Mouse (Mus musculus) G1E (cell line): ENCODE results near the gene Slc16a12. TPM values are rescaled to one million over a fixed set of nuclear protein-coding genes. Genes with fewer than 3 reads are reported as not detected.

Source experiments
- ATAC-seq: 2 replicates; pipeline ENCODE4 v1.8.0; 2016; ENCODE audit warnings: mild to moderate bottlenecking; ENCODE audit not compliant: insufficient number of reproducible peaks, poor library complexity, low FRiP score, severe bottlenecking; ENCODE audit errors: extremely low read depth
- DNase-seq: peaks from one replicate; pipeline ENCODE4 v3.0.0; 2012; ENCODE audit warnings: low spot score
- H3K27me3 ChIP-seq: 2 replicates; pipeline ENCODE4 v1.6.1; 2012; ENCODE audit warnings: mild to moderate bottlenecking, low read length, inconsistent platforms; ENCODE audit not compliant: insufficient read depth
- H3K36me3 ChIP-seq: replicated peaks from 2 replicates; pipeline ENCODE3; 2012; ENCODE audit warnings: mild to moderate bottlenecking, inconsistent platforms
- H3K4me1 ChIP-seq: 2 replicates; pipeline ENCODE4 v1.6.1; 2012; ENCODE audit warnings: low read depth, low read length, inconsistent platforms, mixed read lengths; ENCODE audit not compliant: insufficient read depth
- H3K4me3 ChIP-seq: 2 replicates; pipeline ENCODE4 v1.5.1; 2012; ENCODE audit warnings: low read depth, mild to moderate bottlenecking, inconsistent platforms, low read length, moderate library complexity, mixed read lengths
- H3K9me3 ChIP-seq: replicated peaks from 2 replicates; pipeline ENCODE4 v1.6.1; 2012; ENCODE audit warnings: inconsistent platforms
- CTCF ChIP-seq: IDR thresholded peaks from 2 replicates; pipeline ENCODE4 v1.5.1; 2012; ENCODE audit warnings: low read depth, low read length, inconsistent platforms, mixed read lengths
- GATA1 ChIP-seq: IDR thresholded peaks from 2 replicates; pipeline ENCODE4 v1.6.1; 2012; ENCODE audit warnings: borderline replicate concordance, low read length, inconsistent platforms, mixed read lengths
- GATA2 ChIP-seq: IDR thresholded peaks from 2 replicates; pipeline ENCODE4 v1.6.1; 2012; ENCODE audit warnings: low read depth, low read length, inconsistent platforms, borderline replicate concordance
- POLR2AphosphoS5 ChIP-seq: IDR thresholded peaks from 2 replicates; pipeline ENCODE4 v1.6.1; 2012; ENCODE audit warnings: low read depth, low read length, inconsistent platforms; ENCODE audit not compliant: insufficient replicate concordance
- TAL1 ChIP-seq: conservative IDR thresholded peaks from 2 replicates; pipeline ENCODE4 v1.6.1; 2012; ENCODE audit warnings: low read depth, low read length, inconsistent platforms, mixed read lengths
- polyA plus RNA-seq: library from polyadenylated mRNA; stranded (reverse); fragments of >175 nt; gene quantifications from 2 replicates; pipeline ENCODE4 v1.2.3, GENCODE M21; 2012
- total RNA-seq, 2 experiments: library from RNA; stranded (forward) in 1 of 2; stranded (reverse) in 1 of 2; fragments of 200-1000 nt in 1 of 2; fragments of >200 nt in 1 of 2; fragmentation: Nextera tagmentation in 1 of 2; gene quantifications; 2 replicates each; pipeline ENCODE4 v1.2.3; 2014 to 2017

Slc16a12 gene
- total and polyA plus RNA-seq, 3 experiments: 0.11 TPM; not detected in 2

GRCm38 (mm10) chr19:34673476-34673875, 73.6 kb downstream of the Slc16a12 start:
- no peak for DNase-seq

GRCm38 (mm10) chr19:34666127-34666526, 81.0 kb downstream of the Slc16a12 start:
- H3K4me1 ChIP-seq: peaks cover 8% of the 10 kb centered on the region
- no peak for ATAC-seq
- H3K36me3 ChIP-seq: no peaks in the 10 kb centered on the region
- DNase-seq: no peak
- TF ChIP-seq TAL1 (no peak), GATA1 (no peak), GATA2 (no peak), CTCF (peak; percentile 89), POLR2AphosphoS5 (no peak)
- 0 out of 2 replicates have a peak, but pooled peaks cover 3% of the 10 kb centered on the region for H3K27me3 ChIP-seq
- no peaks in the 10 kb centered on the region for H3K9me3 ChIP-seq
- H3K4me3 ChIP-seq: no peak overlapping the region

More at GRCm38 (mm10) chr19:34673476-34673875, 73.6 kb downstream of the Slc16a12 start:
- H3K36me3 ChIP-seq: no peaks in the 10 kb centered on the region
- no peaks in the 10 kb centered on the region for H3K9me3 ChIP-seq
- ATAC-seq: no peak
- peaks cover 10% of the 10 kb centered on the region for H3K27me3 ChIP-seq
- no peaks in the 10 kb centered on the region for H3K4me1 ChIP-seq
- H3K4me3 ChIP-seq: no peak overlapping the region
- no peak for TF ChIP-seq CTCF
- TF ChIP-seq GATA2: no peak
- TF ChIP-seq POLR2AphosphoS5: no peak
- no peak for TF ChIP-seq TAL1
- TF ChIP-seq GATA1: no peak

GRCm38 (mm10) chr19:34662740-34663139, 84.3 kb downstream of the Slc16a12 start:
- TF ChIP-seq POLR2AphosphoS5 (no peak), TAL1 (no peak)
- H3K36me3 ChIP-seq: no peaks in the 10 kb centered on the region
- H3K9me3 ChIP-seq: no peaks in the 10 kb centered on the region
- peaks cover 12% of the 10 kb centered on the region for H3K4me1 ChIP-seq
- ATAC-seq (no peak), DNase-seq (no peak)
- H3K4me3 ChIP-seq: no peak overlapping the region
- H3K27me3 ChIP-seq: 0 out of 2 replicates have a peak, but pooled peaks cover 5% of the 10 kb centered on the region

GRCm38 (mm10) chr19:34662067-34662507, 85.0 kb downstream of the Slc16a12 start:
- no peak for TF ChIP-seq GATA2
- TF ChIP-seq POLR2AphosphoS5: no peak
- TF ChIP-seq CTCF: no peak; the same call in 1 of the 2 replicates
- TF ChIP-seq GATA1: no peak
- TF ChIP-seq TAL1: no peak
- H3K27me3 ChIP-seq: 0 out of 2 replicates have a peak, but pooled peaks cover 5% of the 10 kb centered on the region
- peak; percentile 54; the same call in 1 of the 2 replicates for ATAC-seq
- no peaks in the 10 kb centered on the region for H3K36me3 ChIP-seq
- H3K4me3 ChIP-seq: peak overlapping the region; percentile 17; the same call in 1 of the 2 replicates
- H3K4me1 ChIP-seq: peaks cover 16% of the 10 kb centered on the region
- no peaks in the 10 kb centered on the region for H3K9me3 ChIP-seq
- DNase-seq: no peak

GRCm38 (mm10) chr19:34656511-34657298, 90.4 kb downstream of the Slc16a12 start:
- no peak overlapping the region; the same call in 1 of the 2 replicates for H3K4me3 ChIP-seq
- DNase-seq (peak; percentile 42), ATAC-seq (peak; percentile 96)
- H3K27me3 ChIP-seq: 0 out of 2 replicates have a peak, but pooled peaks cover 3% of the 10 kb centered on the region
- H3K9me3 ChIP-seq: no peaks in the 10 kb centered on the region
- H3K36me3 ChIP-seq: no peaks in the 10 kb centered on the region
- H3K4me1 ChIP-seq: peaks cover 28% of the 10 kb centered on the region
- TF ChIP-seq GATA1 (no peak), TAL1 (peak; percentile 95)

DNA sequence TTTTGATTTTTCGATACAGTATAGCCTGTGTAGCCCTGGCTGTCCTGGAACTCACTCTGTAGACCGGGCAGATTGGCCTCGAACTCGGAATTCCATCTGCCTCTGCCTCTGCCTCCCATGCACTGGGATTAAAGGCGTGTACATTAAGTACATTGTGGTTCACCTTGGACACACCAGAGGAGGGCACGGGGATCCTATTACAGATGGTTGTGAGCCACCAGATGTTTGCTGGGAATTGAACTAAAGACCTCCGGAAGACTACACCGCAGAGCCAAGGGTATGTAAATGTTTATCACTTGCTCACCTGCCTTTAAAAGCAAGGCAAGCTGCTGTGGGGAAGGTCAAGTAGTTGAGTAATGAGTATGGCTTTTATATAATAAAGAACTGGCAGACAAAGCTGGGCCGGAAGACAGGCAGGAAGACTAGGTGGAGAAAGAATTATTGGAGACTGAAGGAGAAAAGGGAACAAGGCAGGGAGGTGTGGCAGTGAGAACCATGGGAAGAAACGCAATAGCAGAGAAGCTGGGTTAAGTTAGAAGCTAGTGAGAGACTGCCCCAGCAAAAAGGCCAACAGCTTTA, 91.8 kb downstream of the Slc16a12 start:
- DNase-seq: no peak
- TF ChIP-seq CTCF (no peak), GATA2 (no peak), TAL1 (no peak), GATA1 (no peak), POLR2AphosphoS5 (no peak)
- peaks cover 32% of the 10 kb centered on the region for H3K4me1 ChIP-seq

More for the DNA sequence above, 91.8 kb downstream of the Slc16a12 start:
- Histone ChIP-seq H3K27me3 (0 out of 2 replicates have a peak, but pooled peaks cover 3% of the 10 kb centered on the region), H3K9me3 (no peaks in the 10 kb centered on the region), H3K36me3 (no peaks in the 10 kb centered on the region), H3K4me3 (no peak overlapping the region)
- no peak for ATAC-seq
